Mouse (Mus musculus): ENCODE data around the gene Syt2.

Syt2 gene

DNA sequence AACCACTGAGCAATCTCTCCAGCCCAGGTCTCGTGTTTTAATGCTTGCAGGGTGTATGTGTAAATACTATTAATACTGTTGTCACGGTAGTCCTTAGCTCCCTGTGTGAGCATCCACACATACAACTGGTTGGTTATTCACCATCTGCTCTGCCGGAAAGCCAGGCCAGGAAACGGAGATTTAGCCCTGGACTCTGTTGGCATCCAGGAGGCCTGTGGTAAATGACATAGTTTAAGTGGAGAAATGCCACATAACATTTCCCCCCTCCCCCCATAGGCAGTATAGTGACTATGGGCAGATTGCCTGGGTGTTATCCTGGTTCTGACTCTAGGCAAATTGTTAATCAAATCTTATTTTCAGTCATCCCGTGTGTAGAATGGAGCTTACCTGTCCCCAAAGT is 4.3 kb downstream of the Syt2 start:
- WGBS: 78% methylated on average over 5 of the region's 5 CpGs

DNA sequence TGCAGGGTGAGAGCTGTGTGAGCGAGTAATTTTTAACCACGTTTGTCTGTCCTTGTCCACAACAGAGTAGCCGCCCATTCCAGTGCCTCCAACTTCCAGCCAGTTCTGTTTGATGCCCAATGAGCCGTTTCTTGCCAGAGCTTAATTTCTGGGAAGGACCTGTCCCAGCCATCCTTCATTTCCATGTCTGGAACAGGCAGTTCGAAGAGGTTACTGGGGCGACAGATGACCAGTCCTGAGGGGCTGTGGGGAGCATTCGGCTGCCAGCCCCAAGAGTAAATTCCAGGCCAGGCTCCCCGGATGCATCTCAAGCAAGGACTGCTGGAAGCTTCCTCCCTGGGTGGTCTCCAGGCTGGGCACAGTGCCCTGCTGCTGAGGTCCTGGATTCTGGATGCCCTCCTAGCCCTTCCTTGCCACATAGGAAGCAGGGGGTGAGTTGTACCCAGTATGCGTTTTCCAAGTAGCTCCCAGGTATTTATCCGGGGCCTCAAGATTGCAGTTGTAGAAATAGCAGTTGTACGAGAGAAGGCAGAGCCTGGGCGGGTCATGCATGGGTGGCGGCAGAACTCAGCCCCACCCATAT is 4.9 kb downstream of the Syt2 start:
- 62% methylated on average over 13 of the region's 13 CpGs for WGBS

DNA sequence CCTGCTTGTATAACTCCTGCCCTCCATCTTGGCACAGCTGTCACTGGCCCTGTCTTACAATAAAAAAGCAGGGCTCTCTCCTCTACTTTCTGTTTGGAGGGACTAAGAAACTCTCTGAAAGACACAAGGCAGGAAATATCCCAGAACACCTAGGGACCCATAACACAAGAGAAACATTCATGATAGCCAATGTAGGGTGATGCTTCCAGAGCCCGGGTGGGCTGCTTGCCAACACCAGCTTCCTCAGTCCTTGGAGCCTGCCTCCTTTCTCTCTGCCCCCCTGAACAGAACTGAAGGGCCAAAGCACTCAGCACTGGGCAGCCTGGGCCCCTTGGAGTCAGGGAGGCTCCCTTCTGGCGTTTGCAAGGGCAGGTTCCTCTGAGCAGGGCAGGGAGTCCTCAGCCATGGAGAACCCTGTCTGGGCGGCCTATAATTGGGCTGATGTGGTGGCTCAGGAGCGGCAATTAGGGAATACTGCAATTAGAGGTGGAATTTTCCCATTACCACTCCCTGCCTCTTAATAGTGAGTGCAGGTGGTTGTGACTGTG is 5.4 kb downstream of the Syt2 start:
- WGBS: 48% methylated on average over 4 of the region's 4 CpGs

DNA sequence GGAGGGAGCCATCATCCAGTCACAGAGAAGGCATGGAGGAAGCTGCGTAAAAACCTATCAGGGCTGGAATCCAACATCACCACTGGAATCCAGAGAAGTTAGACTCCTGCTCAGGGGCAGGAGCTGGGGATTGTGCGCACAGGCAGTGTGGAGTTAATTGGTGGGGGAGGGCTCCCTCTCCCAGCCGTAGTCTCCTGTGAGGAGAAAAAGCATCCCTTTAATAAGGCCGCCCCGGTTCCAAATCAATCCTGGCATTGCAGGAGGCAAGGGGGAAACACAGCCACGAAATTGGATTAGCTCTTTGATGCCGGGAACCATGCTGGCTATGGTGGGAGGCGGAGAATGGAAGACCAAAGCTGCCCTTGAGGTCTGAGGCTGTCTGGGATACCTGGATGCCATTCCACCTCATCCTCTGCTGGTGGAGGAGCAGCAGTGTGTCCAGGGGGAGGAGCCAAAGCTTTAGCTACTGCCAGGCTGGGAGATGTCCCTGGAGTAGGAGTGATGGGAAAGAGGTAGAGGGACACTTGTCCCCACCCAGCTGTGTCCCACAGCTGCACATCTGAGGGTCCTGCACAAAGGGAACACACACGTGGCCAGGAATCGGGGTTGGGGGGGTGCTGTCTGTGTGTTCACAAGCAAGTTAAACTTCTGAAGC is 7.3 kb downstream of the Syt2 start:
- 54% methylated on average over 10 of the region's 10 CpGs for WGBS

DNA sequence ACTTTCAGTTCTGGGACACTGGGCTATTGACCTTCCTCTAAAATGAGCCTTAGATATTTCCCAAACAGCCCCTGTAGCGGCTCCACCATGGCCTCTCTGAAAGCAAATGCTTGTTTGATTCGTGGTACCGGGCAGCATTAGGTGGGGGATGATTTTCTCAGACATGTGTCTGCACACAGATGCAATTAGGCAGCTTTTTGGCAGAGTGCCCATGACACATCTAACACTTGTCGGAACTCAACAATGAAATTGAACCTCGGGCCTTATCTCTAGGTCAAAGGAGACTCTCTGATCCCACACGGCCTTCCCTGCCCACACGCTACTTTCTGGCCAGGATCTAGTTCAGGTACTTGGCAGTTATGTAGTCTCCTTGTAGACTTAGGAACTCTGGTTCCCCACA is 12.4 kb downstream of the Syt2 start:
- 68% methylated on average over 7 of the region's 7 CpGs for WGBS

DNA sequence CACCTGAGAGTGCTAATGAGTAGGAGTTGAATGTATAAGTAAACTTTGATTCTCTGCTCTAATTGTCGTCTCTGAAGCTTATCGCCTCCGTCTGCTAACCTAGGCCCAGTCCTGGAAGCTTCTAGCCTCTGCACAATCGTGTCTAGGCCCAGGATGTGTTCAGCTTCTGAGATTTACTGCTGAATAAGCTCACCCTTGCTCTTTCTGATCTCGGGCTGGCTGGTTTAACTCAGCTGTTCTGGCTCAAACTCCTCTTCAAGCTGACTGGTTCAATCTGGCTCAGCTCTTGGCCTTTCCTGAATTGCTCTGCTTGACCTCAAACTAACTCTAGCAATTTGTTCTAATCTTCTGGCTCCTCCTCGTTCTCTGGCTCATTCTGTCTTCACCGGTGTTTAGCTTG is 13.7 kb downstream of the Syt2 start:
- 71% methylated on average over 7 of the region's 7 CpGs for WGBS

DNA sequence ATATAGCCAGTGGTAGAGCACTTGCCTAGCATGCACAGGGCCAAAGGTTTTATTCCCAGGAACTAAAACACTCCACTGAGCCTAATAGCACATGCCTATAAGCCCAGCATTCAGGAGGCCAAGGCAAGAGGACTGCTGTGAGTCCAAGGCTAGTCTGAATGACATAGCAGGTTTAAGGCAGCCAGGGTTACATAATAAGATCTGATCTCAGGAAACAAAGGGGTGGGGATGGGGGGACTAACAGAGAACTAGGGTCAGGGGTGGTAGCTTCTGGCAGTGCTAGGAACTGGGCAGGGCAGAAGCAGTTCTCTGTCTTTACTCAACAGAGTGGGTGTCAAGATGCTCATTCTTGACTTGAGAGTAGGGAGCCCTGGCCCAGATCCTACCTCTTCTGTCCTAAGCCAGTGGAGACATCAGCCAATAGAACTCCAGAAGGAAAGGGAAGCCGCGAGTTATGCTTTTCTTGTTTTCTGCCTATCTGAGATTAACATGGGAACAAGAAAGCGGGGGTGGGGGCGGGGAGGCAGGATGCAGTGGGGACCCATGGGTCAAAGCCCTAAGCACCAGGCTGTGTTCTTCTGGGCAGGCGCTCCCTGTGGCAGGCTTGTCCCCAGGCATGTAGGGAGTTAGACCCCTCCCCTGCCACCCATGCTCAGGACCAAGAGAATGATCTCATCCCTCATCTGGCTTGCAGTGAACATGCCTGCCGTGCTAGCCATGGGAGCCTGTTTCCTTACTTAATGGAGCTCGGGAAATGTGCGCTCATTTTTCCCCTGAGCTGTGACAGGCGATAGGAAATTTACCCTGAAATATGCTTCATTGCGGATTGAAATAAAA is 25.0 kb downstream of the Syt2 start:
- WGBS: 70% methylated on average over 10 of the region's 10 CpGs

DNA sequence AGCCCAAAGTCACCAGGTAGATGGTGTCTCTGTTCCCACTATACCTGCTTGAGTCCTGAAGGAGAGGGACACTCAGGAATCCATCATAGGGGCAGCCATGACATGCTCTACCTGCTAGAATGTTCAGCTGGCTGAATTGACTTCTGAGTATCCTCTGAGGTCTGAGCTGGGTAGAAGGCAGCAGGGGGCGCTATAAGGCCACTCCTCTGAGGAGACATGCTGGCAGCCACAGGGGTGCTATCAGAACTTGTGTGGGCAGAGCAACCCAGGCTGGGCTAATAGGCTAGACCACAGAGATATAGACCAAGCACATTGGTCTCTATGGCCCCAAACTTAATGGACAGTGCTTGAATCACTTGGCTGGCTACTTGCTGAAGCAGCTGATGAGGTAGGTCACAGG is 27.8 kb downstream of the Syt2 start:
- 12% methylated on average over 1 of the region's 1 CpGs for WGBS

DNA sequence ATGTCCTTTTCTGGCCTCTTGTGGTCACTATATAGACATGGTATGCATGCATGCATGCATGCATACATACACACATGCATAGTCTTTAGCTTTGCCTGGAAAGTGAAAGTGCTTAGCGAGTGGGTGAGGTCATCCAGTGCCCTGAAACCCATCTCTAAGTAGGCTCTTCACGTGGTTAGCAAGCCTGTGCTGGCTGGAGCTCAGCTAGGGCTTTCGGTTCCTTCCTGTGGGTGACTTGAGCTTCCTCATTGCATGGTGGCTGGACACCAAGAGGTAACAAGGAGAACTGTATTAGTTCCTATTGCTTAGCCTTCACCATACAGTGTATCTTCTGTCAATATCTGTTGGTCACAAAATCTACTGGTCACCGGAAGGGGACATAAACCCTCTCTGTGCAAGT is 33.0 kb downstream of the Syt2 start:
- 83% methylated on average over 4 of the region's 4 CpGs for WGBS

DNA sequence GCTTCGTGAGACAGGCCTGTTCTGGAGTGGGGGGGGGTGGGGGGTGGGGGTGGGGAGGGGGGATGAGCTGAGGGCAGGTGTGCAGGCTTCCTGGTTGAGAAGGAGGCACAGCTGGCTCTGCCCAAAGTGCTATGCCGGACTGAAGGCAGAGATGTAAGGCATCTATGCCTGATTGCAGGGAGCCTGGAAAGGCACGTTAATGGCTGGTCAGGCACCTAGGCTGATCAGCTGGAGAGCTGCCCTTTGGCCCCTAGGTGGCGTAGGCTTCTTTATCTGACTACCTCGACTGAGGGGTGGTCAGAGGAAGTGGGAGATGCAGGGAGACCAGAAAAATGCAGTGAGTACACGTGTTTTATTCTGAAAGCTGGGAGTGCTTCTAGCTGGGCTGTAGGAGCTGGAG is 34.1 kb downstream of the Syt2 start:
- WGBS: 41% methylated on average over 6 of the region's 6 CpGs

DNA sequence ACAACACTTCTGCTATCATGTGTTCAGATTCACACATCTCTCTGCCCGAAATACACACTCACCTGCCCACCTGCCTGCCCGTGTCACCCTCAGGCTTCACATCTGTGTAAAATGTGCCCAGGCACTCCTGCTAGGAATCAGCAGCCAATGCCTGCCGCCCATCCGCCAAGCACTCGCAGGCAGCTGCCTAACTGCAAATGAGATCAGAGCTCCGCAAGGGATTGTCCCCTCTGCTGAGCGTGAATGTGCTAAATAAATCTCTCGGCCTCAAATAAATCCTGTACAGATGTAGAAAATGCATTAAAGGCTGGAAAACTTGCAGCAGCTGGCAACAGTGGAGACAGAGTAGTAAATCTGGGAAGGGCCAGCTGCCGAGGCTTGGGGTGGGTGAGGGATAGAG is 36.0 kb downstream of the Syt2 start:
- WGBS: 62% methylated on average over 9 of the region's 9 CpGs

DNA sequence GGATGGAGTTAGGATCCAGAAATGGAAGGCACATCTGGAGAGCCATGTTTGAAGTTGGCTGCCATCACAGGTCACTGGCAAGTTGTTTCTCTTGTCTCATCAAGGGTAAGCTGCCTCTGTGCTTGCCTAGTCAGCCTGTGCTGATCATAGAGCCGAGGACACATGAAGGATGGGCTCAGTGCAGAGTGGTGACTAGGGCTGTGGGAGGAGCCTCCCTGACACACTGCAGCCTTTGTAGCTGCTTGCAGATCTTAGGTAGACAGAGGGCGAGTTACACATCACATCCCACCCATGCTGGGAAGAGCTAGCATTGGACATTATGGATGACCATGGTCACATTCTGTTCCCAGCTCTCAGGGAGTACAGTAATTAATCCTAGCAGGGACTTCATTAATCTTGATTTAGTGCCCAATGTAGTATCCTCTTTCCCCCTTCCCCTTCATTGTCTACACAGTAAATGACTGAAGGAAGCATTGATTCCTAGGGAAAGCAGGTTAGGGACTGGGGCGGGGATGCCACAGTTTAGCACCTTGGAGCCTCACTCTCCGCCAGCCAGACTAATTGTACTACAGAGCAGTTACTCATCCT is 40.5 kb downstream of the Syt2 start:
- WGBS: 80% methylated on average over 4 of the region's 4 CpGs

DNA sequence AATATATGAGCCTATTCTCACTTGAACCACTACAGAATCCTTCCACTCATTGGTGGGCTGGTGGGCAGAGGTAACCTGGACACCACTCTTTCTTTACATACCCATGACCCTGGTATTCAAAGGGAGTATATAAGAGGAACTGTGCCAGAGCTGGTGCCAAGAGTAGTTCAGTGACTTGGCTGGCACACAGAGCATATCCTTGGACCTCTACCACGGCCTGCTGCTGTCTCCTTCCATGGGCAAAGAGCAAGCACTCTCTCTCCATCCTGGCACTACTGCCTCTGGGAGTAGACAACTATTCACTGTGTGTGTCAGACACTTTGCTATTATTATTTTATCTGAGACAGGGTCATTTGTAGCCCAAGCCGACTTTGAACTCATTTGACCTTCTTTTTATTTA is 49.8 kb downstream of the Syt2 start:
- 68% methylated on average over 2 of the region's 2 CpGs for WGBS

DNA sequence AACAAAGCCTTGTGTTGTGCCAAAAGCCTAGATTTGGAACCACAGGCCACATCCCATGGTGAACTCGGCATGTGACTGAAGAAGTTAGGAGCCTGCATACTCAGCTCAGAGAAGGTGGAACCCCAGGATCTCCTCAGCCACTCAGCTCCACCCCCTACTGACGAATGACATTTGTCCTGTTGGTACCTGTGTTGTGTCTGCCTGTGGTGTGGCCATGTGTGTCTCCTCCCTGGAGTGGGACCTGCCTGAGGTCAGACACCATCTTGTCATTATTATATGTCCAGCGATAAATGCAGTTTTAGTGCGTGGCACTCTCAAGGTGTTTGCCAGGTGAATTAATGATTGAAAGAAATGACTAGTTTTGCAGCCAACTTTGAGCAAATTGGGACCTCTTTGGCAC is 50.6 kb downstream of the Syt2 start:
- 90% methylated on average over 4 of the region's 4 CpGs for WGBS

DNA sequence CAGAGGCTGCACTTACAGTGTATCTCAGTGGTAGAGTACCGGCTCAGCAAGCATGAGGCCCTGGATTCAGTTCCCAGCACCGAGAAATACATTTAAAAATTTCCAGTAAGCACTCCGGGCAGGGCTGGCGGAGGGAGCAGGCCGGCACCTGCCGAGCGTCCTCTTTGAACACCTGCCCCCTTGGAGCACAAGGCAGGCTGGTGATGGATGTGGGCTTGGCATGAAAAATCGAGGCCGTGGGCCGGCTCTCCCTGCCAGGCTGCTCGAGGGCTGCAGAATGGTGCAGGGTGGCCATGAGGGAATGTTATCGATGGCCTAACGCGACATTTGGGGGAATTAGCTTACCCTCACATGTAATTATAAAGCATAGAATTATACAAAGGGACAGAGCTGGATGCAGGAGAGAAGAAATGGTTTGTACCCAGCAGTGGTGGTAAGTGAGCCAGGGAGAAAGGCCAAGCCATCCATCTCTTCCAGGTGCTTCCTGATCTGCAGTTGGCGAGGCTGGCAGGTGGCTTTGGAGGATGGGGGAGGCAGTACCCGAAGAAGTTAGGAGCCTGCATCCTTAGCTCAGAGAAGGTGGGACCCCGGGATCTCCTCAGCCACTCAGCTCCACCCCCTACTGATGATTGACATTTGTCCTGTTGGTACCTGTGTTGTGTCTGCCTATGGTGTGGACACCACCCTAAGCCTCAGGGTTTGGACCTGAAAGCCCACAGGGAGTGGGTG is 51.2 kb downstream of the Syt2 start:
- WGBS: 86% methylated on average over 17 of the region's 17 CpGs

DNA sequence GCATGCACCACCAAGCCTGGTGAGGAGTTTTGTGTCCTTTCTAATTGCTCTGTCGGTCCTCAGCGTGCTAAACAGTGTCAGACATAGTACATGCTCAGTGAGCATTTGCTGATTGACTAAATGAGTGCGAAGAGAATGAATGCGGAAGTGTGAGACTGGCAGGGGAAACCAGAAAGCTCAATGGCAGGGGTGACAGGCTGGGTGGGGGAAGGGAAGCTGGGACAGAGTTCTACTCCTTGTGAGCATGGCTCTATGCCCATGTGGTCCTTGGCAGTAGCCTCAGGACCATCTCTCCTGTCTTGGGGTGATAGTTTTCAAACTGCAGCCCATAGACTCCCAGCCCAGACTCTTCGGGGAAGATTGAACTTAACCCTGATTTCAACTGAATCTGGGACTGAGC is 52.0 kb downstream of the Syt2 start:
- WGBS: 60% methylated on average over 5 of the region's 5 CpGs

DNA sequence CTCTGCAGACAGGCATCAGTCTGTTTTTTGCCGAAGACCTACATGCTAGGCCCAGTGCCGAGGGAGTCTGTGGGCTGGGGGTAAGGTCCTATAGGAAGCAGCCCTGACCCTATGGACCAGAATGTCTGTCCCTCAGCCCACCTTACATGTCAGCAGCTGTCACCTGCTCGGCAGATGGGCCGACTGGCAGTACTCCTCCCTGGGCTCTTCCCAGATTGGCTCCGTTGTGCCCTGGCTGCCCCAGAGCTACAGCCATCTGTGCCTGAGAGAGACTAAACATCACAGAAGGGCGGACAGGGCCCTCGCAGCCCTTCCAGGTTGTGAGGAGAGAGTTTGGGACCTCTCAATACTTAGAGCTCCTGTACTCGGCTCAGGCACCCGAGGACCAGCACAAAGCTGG is 52.9 kb downstream of the Syt2 start:
- WGBS: 78% methylated on average over 9 of the region's 9 CpGs

DNA sequence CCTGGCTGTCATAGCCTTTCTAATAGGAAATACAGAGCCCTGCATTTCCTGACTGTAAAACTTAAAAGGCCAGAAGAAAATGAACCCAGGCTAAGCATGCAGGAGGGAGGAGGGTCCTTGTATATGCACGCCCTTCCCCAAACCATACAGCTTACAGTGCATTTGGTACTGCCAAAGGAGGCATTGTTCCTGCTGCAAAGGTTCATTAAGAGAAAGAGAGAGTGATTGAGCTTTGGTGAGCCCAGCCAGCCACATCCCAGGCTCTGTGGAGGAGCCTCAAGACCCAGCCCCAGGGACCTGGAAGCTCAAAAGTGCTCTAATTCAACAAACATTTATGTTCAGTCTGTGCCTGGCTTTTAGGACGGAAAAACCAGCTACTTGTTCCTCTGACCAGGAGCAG is 53.7 kb downstream of the Syt2 start:
- WGBS: 67% methylated on average over 2 of the region's 2 CpGs

DNA sequence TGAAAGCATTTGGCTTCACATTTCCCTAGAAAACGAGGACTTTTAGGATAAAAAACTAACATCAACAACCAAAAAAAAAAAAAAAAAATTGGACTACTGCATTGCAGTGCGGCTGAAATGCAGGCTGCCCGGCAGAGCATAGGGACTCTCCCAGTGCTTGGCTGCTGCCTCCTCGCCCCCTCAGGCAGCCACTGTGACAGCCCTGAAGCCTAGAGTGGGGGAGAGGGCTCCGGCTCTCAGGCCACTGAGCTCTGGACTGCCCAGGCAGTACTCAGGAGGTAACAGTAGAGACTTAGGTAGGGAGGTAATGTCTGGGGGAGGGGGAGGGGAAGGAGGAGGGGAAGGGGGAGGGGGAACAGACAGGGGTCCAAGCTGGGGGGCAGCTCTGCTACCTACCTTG is 54.2 kb downstream of the Syt2 start:
- 47% methylated on average over 5 of the region's 5 CpGs for WGBS

DNA sequence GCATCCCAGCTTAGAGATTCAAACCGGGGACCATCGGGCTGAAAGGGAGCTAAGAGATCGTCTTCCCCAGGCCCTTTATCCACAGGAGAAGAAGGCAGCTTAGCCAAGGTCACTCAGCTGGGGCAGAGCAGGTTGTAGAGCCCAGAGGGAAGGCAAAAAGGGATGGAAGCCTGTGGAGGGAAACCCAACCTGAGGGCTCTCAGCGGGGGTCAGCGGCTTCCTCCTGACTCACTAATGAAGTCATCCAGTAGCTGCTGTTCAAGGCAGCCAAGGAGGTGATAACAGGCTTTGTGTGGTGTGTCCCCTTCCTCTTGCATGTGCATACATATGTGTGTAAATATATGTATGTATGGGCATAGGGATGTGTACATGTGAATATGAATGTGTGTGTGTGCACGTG is 54.7 kb downstream of the Syt2 start:
- WGBS: 39% methylated on average over 6 of the region's 6 CpGs

DNA sequence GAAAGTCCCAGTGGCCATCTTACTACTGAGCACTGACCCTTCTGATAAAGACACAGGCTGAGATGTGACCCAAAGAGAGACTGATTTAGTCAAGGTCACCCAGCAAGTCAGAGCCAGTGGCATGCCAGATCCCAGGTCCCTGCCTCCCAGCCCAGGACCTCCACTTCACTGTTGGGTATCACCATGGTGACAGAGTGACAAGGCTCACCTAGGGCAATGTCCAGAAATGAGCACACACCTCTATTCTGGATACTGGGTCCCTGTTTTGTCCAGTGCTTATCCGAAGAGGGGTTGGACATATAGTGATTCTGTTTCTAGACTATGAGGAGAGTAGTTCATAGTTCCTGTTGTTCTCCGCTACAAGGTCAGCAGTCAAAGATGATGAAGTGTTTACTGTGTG is 56.8 kb downstream of the Syt2 start:
- 87% methylated on average over 2 of the region's 2 CpGs for WGBS

All from cerebral cortex, adult 2 months (tissue).